Mouse (Mus musculus) neural tube, embryonic 12.5 days (tissue): ENCODE results near the gene Qk. TPM values are rescaled to one million over a fixed set of nuclear protein-coding genes. Genes with fewer than 3 reads are reported as not detected.

Source experiments
- ATAC-seq: fragments of 200-750 bp; cut with Nextera tagmentation; 2 replicates; pipeline ENCODE4 v1.8.0; 2017; ENCODE audit warnings: low read depth, mild to moderate bottlenecking, moderate TSS enrichment, moderate library complexity; ENCODE audit not compliant: low FRiP score
- H3K27ac ChIP-seq: fragments of 300-500 bp; sonication (generic); 2 replicates; pipeline ENCODE4 v1.5.1; 2016
- H3K27me3 ChIP-seq: fragments of 300-500 bp; sonication (generic); replicated peaks from 2 replicates; pipeline ENCODE4 v1.6.1; 2016; ENCODE audit warnings: mild to moderate bottlenecking
- H3K36me3 ChIP-seq: fragments of 300-500 bp; sonication (generic); 2 replicates; pipeline ENCODE4 v1.6.1; 2016; ENCODE audit warnings: mild to moderate bottlenecking
- H3K4me1 ChIP-seq: fragments of 300-500 bp; sonication (generic); 2 replicates; pipeline ENCODE4 v1.6.1; 2016
- H3K4me2 ChIP-seq: fragments of 300-500 bp; sonication (generic); replicated peaks from 2 replicates; pipeline ENCODE4 v1.6.1; 2016; ENCODE audit warnings: mild to moderate bottlenecking
- H3K4me3 ChIP-seq: fragments of 300-500 bp; sonication (generic); 2 replicates; pipeline ENCODE4 v1.5.1; 2016
- H3K9ac ChIP-seq: fragments of 300-500 bp; sonication (generic); 2 replicates; pipeline ENCODE4 v1.6.1; 2016; ENCODE audit warnings: mild to moderate bottlenecking
- H3K9me3 ChIP-seq: fragments of 300-500 bp; sonication (generic); 2 replicates; pipeline ENCODE4 v1.6.1; 2016; ENCODE audit warnings: mild to moderate bottlenecking
- WGBS: fragments of 180-500 bp; shearing (Covaris S2); methylation state at CpG from one replicate; pipeline ENCODE4 v1.1.7; 2016; 5-methylcytosine and 5-hydroxymethylcytosine counted together
- polyA plus RNA-seq: library from polyadenylated mRNA; unstranded; fragments of >200 nt; fragmentation: Nextera tagmentation; extraction: Ambion mirVana; gene quantifications from 2 replicates; pipeline ENCODE4 v1.2.1, GENCODE M21; 2016

Gene Qk
- polyA plus RNA-seq, 1 experiment from 2014 or later, result 45.8 TPM

DNA sequence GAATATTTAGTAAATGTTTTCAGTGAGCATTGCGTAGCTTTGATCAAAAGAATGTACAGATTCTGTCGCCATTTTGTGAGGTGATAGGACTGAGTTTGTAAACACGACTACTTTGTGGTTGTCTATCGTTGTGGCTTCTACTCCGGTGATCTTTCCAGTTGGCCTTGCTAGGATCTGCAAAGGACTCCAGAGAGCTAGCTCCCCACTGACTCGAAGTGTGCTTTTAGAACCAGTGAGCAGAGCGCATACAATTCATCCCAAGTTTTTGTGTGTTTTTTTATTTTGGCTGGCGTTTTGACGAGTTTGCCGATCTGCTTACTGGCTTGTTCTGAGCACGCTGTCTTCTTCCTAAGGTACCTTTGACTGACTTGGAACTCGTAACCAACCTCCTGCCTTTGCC is 16.9 kb upstream of the Qk start:
- H3K27me3 ChIP-seq, result no peaks in the 10 kb centered on the region
- H3K9ac ChIP-seq, result no peak overlapping the region
- peaks cover 26% of the 10 kb centered on the region for H3K4me1 ChIP-seq
- H3K4me2 ChIP-seq, result peak overlapping the region; percentile 63; the same call in 1 of the 2 replicates
- no peaks in the 10 kb centered on the region for H3K9me3 ChIP-seq
- ATAC-seq, result no peak
- no peak overlapping the region for H3K4me3 ChIP-seq
- no peaks in the 10 kb centered on the region for H3K36me3 ChIP-seq
- 81% methylated on average over 12 of the region's 12 CpGs for WGBS
- 0 out of 2 replicates have a peak overlapping the region, but pooled peaks have one; percentile 23 for H3K27ac ChIP-seq

DNA sequence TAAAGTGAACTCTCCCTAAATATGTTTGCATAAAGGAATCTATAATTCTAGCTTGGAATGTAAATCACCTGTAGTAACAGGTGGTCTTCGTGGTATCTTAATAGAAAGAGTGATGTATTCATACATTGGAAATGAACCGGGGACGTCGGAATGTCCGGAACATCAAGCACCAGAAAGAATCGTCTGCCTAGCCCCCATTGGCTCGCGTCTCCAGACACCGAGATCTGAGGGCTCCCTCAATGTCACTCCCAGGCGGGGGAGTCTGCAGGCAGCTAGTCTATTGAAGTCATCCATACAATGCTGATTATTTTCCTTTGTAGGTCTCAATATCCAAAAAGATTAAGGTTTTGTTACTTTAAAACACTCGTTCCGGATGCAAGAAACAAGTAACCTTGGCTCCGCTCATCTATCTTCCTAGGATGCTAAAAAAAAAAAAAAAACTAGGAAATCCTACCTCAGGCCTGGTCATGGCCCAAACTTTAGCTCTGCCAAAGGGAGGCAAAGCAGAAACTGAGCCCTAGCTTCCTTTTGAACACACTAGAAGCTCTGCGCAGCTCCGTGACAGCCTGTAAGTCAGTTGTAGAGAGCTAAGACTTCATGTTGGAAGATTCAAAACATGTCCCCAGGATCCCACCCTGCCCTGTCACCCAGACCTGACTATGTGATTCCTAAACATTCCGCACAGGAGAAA is 16.3 kb upstream of the Qk start:
- Histone ChIP-seq H3K4me1 (peaks cover 26% of the 10 kb centered on the region), H3K4me2 (peak overlapping the region; percentile 63), H3K9ac (peak overlapping the region; percentile 61), H3K27me3 (no peaks in the 10 kb centered on the region), H3K27ac (peak overlapping the region; percentile 96), H3K36me3 (no peaks in the 10 kb centered on the region), H3K9me3 (no peaks in the 10 kb centered on the region), H3K4me3 (peak overlapping the region; percentile 38)
- 10% methylated on average over 16 of the region's 16 CpGs for WGBS
- peak; percentile 72 for ATAC-seq

DNA sequence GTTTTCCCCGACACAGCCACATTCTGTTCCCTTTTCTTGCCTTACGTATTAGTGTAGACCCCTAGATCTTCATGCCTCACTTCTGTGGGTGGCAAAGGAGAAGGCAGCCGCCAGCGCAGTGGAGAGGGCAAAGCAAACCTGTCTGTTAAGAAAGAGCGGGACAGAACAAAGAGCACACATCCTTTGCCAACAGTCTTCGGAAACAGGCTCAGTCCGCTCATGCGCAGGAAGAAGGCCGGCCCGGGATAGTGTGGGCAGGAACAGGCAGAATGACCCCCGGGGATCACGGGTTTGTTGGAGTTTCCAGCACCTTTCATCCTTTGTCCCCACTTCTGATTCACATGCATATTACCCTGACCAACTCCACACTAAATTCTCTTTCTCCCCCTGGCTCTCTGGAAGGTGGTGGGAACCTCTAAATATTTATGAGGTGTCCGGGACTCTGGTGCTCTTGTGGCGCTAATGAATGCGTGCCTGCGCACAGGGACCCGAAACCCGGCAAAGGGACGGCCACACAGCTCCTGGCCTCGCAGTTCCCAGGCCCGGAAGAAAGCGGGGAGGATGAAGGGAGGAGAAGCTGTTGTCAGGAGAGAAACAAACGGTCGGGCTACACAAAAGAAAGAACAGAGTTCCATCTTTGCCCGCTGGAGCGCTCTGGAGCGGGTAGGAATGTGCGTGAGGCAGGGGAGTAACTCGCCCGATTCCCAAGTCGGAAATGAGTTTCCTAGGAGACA is 15.5 kb upstream of the Qk start:
- H3K4me1 ChIP-seq, result peaks cover 26% of the 10 kb centered on the region
- no peaks in the 10 kb centered on the region for H3K9me3 ChIP-seq
- ATAC-seq, result peak; percentile 94
- WGBS, result under 1% methylated on average over 31 of the region's 31 CpGs
- peak overlapping the region; percentile 61 for H3K9ac ChIP-seq
- H3K36me3 ChIP-seq, result no peaks in the 10 kb centered on the region
- H3K4me3 ChIP-seq, result peak overlapping the region; percentile 38
- peak overlapping the region; percentile 96 for H3K27ac ChIP-seq
- H3K27me3 ChIP-seq, result no peaks in the 10 kb centered on the region
- peak overlapping the region; percentile 63 for H3K4me2 ChIP-seq

DNA sequence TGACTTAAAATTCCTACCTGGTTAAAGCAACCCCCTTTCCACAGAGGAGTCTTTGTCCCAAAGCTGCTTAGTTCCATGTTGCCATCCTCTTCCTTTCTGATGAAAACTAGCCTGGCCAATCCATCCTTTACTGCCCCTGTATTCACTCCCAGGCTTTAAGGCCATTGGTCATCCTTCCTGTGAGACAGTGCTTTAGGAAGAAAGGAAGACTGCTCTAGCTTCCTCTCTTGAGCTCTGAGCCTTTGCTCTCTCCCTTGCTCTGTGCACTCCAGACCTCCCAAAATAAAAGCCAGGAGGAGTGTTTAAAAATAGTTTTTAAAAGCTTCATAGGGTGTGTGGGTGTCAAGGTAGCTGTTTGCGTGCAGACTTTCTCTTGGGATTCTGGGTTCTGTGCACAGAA is 14.8 kb upstream of the Qk start:
- H3K27me3 ChIP-seq, result no peaks in the 10 kb centered on the region
- no peak for ATAC-seq
- H3K36me3 ChIP-seq, result no peaks in the 10 kb centered on the region
- peak overlapping the region; percentile 61 for H3K9ac ChIP-seq
- H3K4me1 ChIP-seq, result peaks cover 26% of the 10 kb centered on the region
- no peaks in the 10 kb centered on the region for H3K9me3 ChIP-seq
- H3K27ac ChIP-seq, result peak overlapping the region; percentile 96
- peak overlapping the region; percentile 38; the same call in 1 of the 2 replicates for H3K4me3 ChIP-seq
- 8% methylated on average over 1 of the region's 1 CpGs for WGBS
- H3K4me2 ChIP-seq, result peak overlapping the region; percentile 63

DNA sequence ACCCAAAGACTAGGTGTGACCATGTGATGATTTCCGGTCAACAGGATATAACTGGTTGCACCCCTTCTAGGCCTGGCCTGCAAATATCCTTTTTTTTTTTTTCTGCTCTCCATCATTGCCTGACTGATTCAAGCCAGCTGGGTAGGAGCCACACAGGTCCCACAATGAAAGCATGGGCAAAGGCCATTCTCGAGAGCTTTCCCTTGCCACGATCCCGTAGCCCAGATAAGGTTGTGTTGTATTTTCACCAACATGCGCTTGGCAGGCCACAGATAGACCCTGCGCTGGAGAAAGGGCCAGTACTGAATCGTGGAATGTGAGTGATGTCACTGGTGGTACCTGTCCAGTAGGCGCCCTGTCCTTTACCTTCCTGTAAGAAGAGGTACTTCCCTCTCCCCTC is 13.7 kb upstream of the Qk start:
- Histone ChIP-seq H3K9ac (no peak overlapping the region), H3K4me2 (no peak overlapping the region), H3K36me3 (no peaks in the 10 kb centered on the region), H3K4me3 (no peak overlapping the region), H3K9me3 (no peaks in the 10 kb centered on the region), H3K27ac (no peak overlapping the region), H3K27me3 (no peaks in the 10 kb centered on the region), H3K4me1 (peaks cover 26% of the 10 kb centered on the region)
- ATAC-seq, result no peak
- WGBS, result 95% methylated on average over 8 of the region's 8 CpGs

DNA sequence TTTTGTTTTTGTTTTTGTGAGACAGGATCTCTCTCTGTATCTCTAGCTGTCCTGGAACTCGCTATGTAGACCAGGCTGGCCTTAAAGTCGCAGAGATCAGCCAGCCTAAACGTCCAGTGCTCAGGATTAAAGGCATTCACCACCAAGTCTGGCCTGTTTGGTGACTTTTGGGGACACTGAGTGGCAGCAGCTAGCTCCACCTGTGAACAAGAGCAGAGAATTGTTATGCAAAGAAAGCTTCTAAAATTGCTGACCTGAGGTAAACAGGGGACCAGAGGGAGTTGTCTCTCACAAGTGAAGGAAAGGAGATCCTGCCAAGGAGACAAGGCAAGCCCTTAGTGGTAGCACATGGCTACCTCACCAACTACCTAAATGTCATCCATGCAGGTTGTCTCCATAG is 12.5 kb upstream of the Qk start:
- WGBS, result 76% methylated on average over 3 of the region's 3 CpGs
- peaks cover 26% of the 10 kb centered on the region for H3K4me1 ChIP-seq
- no peak for ATAC-seq

DNA sequence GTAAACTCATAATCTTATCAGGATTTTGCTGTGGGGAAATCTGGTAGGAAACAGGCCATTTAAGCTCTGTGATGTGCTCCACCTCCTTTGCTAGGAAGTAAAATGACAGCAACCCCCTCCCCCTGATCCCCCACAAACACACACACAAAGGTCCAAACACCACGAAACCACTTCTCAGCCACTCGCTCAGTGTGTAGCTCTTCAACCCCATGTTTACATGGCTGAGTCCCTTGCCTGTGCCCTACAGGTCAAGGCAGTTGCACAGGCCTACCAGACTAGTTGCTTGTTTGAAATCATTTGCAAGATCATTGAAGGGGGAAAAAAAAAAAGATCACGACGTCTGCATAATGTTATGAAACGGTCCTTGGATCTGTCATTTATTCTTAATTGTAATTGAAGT is 9.8 kb upstream of the Qk start:
- Histone ChIP-seq H3K4me2 (no peak overlapping the region), H3K27ac (no peak overlapping the region), H3K27me3 (no peaks in the 10 kb centered on the region), H3K9ac (no peak overlapping the region), H3K36me3 (no peaks in the 10 kb centered on the region), H3K4me1 (peaks cover 11% of the 10 kb centered on the region), H3K9me3 (no peaks in the 10 kb centered on the region), H3K4me3 (no peak overlapping the region)
- ATAC-seq, result no peak
- 89% methylated on average over 5 of the region's 5 CpGs for WGBS

More for the DNA sequence above, 12.5 kb upstream of the Qk start:
- Histone ChIP-seq H3K36me3 (no peaks in the 10 kb centered on the region), H3K4me2 (no peak overlapping the region), H3K9me3 (no peaks in the 10 kb centered on the region), H3K4me3 (no peak overlapping the region), H3K27me3 (no peaks in the 10 kb centered on the region), H3K9ac (no peak overlapping the region), H3K27ac (no peak overlapping the region)

DNA sequence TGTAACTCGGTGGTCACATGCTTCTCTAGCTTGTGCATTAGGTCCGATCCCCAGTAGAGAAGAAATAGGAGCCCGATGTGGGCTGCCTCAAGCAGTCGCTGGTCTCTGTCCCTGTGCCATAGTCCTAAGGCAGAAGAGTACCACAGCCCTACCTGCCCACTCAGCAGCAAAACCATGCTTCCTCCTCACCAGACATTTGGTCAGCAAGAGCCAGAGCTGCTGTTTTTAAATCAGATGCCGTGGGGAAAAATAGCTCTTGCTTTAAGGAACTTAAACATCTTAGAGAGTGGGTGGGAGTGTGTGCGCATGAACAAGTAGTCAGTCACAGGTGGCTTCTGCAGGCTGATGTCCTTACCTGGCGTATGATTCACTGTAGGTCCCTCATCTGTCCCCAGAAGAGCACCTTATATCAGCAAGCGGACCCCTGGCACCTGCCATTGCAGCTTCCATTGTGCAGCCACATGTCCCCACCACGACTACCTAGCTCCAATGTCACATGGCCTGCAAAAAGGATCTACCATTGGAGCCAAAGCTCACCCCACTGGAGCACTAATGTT is 9.0 kb upstream of the Qk start:
- Histone ChIP-seq H3K27ac (no peak overlapping the region), H3K36me3 (no peaks in the 10 kb centered on the region), H3K9ac (no peak overlapping the region), H3K4me2 (no peak overlapping the region), H3K9me3 (no peaks in the 10 kb centered on the region), H3K4me1 (peaks cover 4% of the 10 kb centered on the region; the same call in 1 of the 2 replicates), H3K27me3 (no peaks in the 10 kb centered on the region), H3K4me3 (no peak overlapping the region)
- no peak for ATAC-seq
- WGBS, result 92% methylated on average over 9 of the region's 9 CpGs

DNA sequence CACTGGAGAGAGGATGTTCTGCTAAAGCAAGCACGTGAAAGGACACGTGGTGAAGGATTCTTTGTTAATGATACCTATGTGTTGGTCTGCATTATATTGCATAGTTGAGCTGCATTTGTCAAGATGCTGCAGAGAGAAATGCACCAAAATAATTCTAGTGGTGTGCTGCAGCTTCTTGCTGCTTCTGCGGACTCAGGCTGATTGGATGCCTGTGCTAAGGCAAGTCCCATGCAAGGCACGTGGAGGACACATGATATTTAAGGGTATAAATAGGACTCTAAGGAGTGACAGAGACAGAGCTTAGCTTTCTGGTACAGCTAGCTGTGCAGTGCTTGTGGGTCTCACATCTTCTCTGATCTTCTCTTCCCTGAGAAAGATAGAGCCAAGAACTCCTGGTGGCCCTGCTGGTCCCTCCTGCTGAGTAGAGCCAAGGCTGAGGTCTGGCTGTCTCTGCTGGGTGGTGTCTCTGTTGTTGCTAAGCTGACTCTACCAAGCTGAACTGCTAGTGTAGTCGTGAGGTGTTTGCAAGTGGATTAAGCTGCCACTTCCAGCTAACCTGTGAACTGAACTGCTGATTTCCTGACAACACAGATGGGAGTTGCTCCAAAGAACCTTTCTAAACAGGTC is 8.0 kb upstream of the Qk start:
- Histone ChIP-seq H3K9me3 (no peaks in the 10 kb centered on the region), H3K4me1 (no peaks in the 10 kb centered on the region; the same call in 1 of the 2 replicates), H3K4me3 (no peak overlapping the region), H3K36me3 (no peaks in the 10 kb centered on the region), H3K4me2 (no peak overlapping the region), H3K27me3 (no peaks in the 10 kb centered on the region), H3K27ac (no peak overlapping the region), H3K9ac (no peak overlapping the region)
- WGBS, result 78% methylated on average over 5 of the region's 5 CpGs
- no peak for ATAC-seq

DNA sequence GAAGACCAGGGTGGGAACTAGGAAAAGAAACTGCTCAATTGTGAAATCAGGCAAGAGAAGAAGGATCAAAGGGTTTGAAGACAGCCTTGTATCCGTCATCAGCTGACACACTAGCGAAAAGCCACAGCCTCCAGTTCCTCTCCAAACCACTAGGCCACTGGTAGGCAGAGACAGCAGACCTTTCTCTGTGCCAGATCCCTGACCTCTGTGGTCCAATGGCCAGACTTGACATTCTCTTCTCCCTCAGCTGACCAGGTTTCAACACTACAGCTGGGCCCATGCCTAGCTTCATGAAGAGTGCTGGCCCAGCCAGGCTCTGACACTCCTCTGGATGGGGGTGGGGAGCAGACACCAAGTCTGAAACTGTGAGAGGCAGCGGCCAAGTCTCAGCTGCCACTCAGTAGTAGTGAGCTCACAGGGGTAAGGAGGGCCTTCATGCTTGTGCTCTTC is 7.0 kb upstream of the Qk start:
- Histone ChIP-seq H3K36me3 (no peaks in the 10 kb centered on the region), H3K4me1 (peaks cover 4% of the 10 kb centered on the region; the same call in 1 of the 2 replicates), H3K27me3 (no peaks in the 10 kb centered on the region), H3K4me3 (no peak overlapping the region), H3K9ac (no peak overlapping the region), H3K9me3 (no peaks in the 10 kb centered on the region), H3K4me2 (no peak overlapping the region), H3K27ac (no peak overlapping the region)
- 75% methylated on average over 3 of the region's 3 CpGs for WGBS
- no peak for ATAC-seq

DNA sequence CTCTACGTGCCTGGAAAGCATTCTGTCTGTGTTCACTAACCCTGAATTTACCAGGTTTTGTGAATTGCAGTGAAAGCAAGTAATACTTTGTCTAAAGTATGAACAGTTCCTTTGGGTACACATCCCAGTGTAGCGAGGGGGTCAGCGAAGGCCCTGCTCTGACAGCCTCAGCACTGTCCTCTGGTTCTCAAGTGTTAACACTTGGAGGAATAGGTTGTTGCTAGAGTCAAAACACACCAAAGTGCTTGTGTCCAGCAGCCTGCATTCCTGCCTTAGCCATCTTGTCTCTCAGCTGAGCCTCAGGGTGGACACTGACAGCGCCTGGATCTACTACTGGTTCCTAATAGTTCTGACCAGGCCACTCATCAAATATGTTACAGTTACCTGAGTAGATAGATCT is 6.3 kb upstream of the Qk start:
- Histone ChIP-seq H3K4me2 (no peak overlapping the region), H3K4me1 (peaks cover 7% of the 10 kb centered on the region; the same call in 1 of the 2 replicates), H3K9me3 (no peaks in the 10 kb centered on the region), H3K36me3 (no peaks in the 10 kb centered on the region), H3K4me3 (no peak overlapping the region), H3K27me3 (no peaks in the 10 kb centered on the region), H3K9ac (no peak overlapping the region), H3K27ac (no peak overlapping the region)
- 92% methylated on average over 4 of the region's 4 CpGs for WGBS
- ATAC-seq, result no peak

DNA sequence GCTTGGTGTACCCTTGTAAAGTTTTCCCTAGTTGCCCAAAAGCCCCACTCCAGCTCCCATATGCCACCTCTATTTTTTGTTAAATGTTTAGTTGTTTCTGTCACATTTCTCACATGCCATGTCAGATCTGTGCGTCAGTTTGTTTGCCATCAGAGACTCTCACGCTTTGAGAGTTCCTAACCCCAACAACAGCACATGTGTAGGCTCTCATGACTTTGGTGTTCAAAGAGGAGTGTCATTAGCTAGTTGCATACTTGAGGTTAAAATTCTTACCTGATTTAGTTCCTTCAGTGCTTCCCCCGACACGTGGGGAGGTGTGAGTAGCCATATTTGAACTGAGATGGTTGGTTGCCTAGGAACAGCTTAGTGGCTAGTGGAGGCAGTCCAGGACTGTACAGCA is 2.1 kb upstream of the Qk start:
- peaks cover 7% of the 10 kb centered on the region; the same call in 1 of the 2 replicates for H3K4me1 ChIP-seq
- no peak overlapping the region for H3K4me3 ChIP-seq
- ATAC-seq, result no peak
- 58% methylated on average over 4 of the region's 4 CpGs for WGBS
- no peak overlapping the region for H3K9ac ChIP-seq
- no peak overlapping the region for H3K27ac ChIP-seq
- H3K4me2 ChIP-seq, result peak overlapping the region; percentile 53
- no peaks in the 10 kb centered on the region for H3K9me3 ChIP-seq
- H3K27me3 ChIP-seq, result no peaks in the 10 kb centered on the region
- H3K36me3 ChIP-seq, result no peaks in the 10 kb centered on the region
